ENCODE assay signal across 8 mouse cellular contexts in genomic region chr10:21295759-21296621, GRCm38 (mm10). TPM values are rescaled to one million over a fixed set of nuclear protein-coding genes. Genes with fewer than 3 reads are reported as not detected.
DNase-seq lines count a peak whose midpoint lies in the region; ATAC-seq lines count a peak whose summit lies in the region.

Gene Hbs1l, plus strand, starts transcription at chr10:21295979.

- H3K4me3 ChIP-seq in hindbrain, embryonic 16.5 days (ENCODE audit: low read length), result peak within 1 kb of the TSS; percentile 53
- peak within 1 kb of the TSS; percentile 100 for H3K4me3 ChIP-seq in macrophage (ENCODE audit: inconsistent target)

- peak within 1 kb of the TSS; percentile 76 for H3K27ac ChIP-seq in hindbrain, embryonic 16.5 days (ENCODE audit: low read depth, low read length)
- peak within 1 kb of the TSS; percentile 34 for H3K27ac ChIP-seq in macrophage

- H3K36me3 ChIP-seq in hindbrain, embryonic 16.5 days (ENCODE audit: control insufficient read depth, insufficient read depth, low read length), result peaks cover 3% of the 10 kb centered on the region
- peaks cover 15% of the 10 kb centered on the region; the same call in 1 of the 2 replicates for H3K36me3 ChIP-seq in macrophage (ENCODE audit: inconsistent target)

- peaks cover 51% of the 10 kb centered on the region for H3K79me2 ChIP-seq in macrophage (ENCODE audit: inconsistent target)

- peak; percentile 79 for DNase-seq in WW6 (ENCODE audit: low read depth, low spot score)
- DNase-seq in cerebellum, postnatal 4 days (ENCODE audit: low spot score in 2 of 2), result peak; percentile 84 to 90
- DNase-seq in gastrocnemius, adult 18-20 months (ENCODE audit: low spot score), result peak; percentile 88
- peak; percentile 91 to 92 for DNase-seq in left cerebral cortex, adult 18-20 months (ENCODE audit: low spot score in 2 of 2)
- DNase-seq in right cerebral cortex, adult 18-20 months, result peak; percentile 94
- peak; percentile 67 for DNase-seq in urinary bladder, postnatal 10 days (ENCODE audit: low spot score)

- H3K27me3 ChIP-seq in hindbrain, embryonic 16.5 days (replicated peaks; ENCODE audit: control insufficient read depth, insufficient read depth, low read length), result no peaks in the 10 kb centered on the region

- H3K4me2 ChIP-seq in hindbrain, embryonic 16.5 days (ENCODE audit: low read length), result peak within 1 kb of the TSS; percentile 70

- peak within 1 kb of the TSS; percentile 67 for H3K9ac ChIP-seq in hindbrain, embryonic 16.5 days (ENCODE audit: low read depth, low read length)

- peak; percentile 98 for ATAC-seq in hindbrain, embryonic 16.5 days

- peaks cover 14% of the 10 kb centered on the region for H3K4me1 ChIP-seq in hindbrain, embryonic 16.5 days (ENCODE audit: control insufficient read depth, insufficient read depth, low read depth, low read length)

- under 1% methylated on average over 56 of the region's 81 CpGs for WGBS in hindbrain, embryonic 16.5 days
- WGBS in macrophage (ENCODE audit: missing documents), result under 1% methylated on average over 62 of the region's 81 CpGs

- H3K9me3 ChIP-seq in hindbrain, embryonic 16.5 days (ENCODE audit: control insufficient read depth, low read length), result no peaks in the 10 kb centered on the region

RNA-seq across cellular contexts. Expression of gene Hbs1l, which starts in this region (rescaled TPM):
- 10 to 100 TPM; 61.6 to 63.1 TPM for total RNA-seq in gastrocnemius, adult 18-20 months (2021)
- polyA plus RNA-seq in hindbrain, embryonic 16.5 days (2015; fragmentation: Nextera tagmentation; extraction: Ambion mirVana), result 88.1 and 95.4 TPM in 2 replicates
- 10 to 100 TPM; 60.2 to 63.2 TPM for total RNA-seq in left cerebral cortex, adult 18-20 months (2021)
- total RNA-seq in macrophage (2018; cell fraction: chromatin; rRNA removed), result 100 to 1,000 TPM in 19 of 26 experiments, 10 to 100 TPM in 7; 69.5 to 156 (median 129) TPM
- total RNA-seq in macrophage (2018; cell fraction: cytosol; rRNA removed), result 10 to 100 TPM; 25.0 to 33.6 (median 29.8) TPM
- total RNA-seq in macrophage (2018; cell fraction: nucleus; rRNA removed), result 100 to 1,000 TPM in 1 of 26 experiments, 10 to 100 TPM in 25; 50.8 to 106 (median 77.9) TPM
- 21.1 to 31.6 TPM (median 23.5 TPM) in 3 replicates for polyA plus RNA-seq in macrophage (2018)

Comparison
In these comparisons a context has a peak if more than half of its experiments do, and no peak if none do; other contexts are left out.
1. Peak in every context shown above with its lines: DNase-seq, ATAC-seq, H3K4me3 ChIP-seq and H3K27ac ChIP-seq.